Mouse (Mus musculus) limb, embryonic 15.5 days (tissue): ENCODE measurements around the gene Scgb2b12. TPM values are rescaled to one million over a fixed set of nuclear protein-coding genes. Genes with fewer than 3 reads are reported as not detected.
"Not testable (repeated sequence)": the region's sequence is repeated elsewhere in the genome, so short reads cannot be mapped to it uniquely, and the experiment has no call there.

Experiments
- ATAC-seq: fragments of 200-750 bp; cut with Nextera tagmentation; 2 replicates; pipeline ENCODE4 v1.8.0; 2017; ENCODE audit warnings: low read depth, moderate TSS enrichment; ENCODE audit not compliant: insufficient number of reproducible peaks, low FRiP score, low TSS enrichment
- H3K27ac ChIP-seq: fragments of 300-500 bp; sonication (generic); 2 replicates; pipeline ENCODE4 v1.5.1; 2015; ENCODE audit warnings: moderate library complexity, mild to moderate bottlenecking, inconsistent platforms
- H3K27me3 ChIP-seq: fragments of 300-500 bp; sonication (generic); 2 replicates; pipeline ENCODE4 v1.6.1; 2015; ENCODE audit warnings: inconsistent platforms
- H3K36me3 ChIP-seq: fragments of 300-500 bp; sonication (generic); 2 replicates; pipeline ENCODE4 v1.6.1; 2015; ENCODE audit warnings: inconsistent platforms
- H3K4me1 ChIP-seq: fragments of 300-500 bp; sonication (generic); 2 replicates; pipeline ENCODE4 v1.6.1; 2015; ENCODE audit warnings: inconsistent platforms
- H3K4me2 ChIP-seq: fragments of 300-500 bp; sonication (generic); 2 replicates; pipeline ENCODE4 v1.6.1; 2015; ENCODE audit warnings: mild to moderate bottlenecking, inconsistent platforms
- H3K4me3 ChIP-seq: fragments of 300-500 bp; sonication (generic); 2 replicates; pipeline ENCODE4 v1.5.1; 2015; ENCODE audit warnings: mild to moderate bottlenecking, inconsistent platforms
- H3K9ac ChIP-seq: fragments of 300-500 bp; sonication (generic); 2 replicates; pipeline ENCODE4 v1.6.1; 2015; ENCODE audit warnings: inconsistent platforms
- H3K9me3 ChIP-seq: fragments of 300-500 bp; sonication (generic); 2 replicates; pipeline ENCODE4 v1.6.1; 2016; ENCODE audit warnings: inconsistent platforms
- WGBS: fragments of 180-500 bp; shearing (Covaris S2); methylation state at CpG from one replicate; pipeline ENCODE4 v1.1.7; 2015; 5-methylcytosine and 5-hydroxymethylcytosine counted together
- polyA plus RNA-seq: library from polyadenylated mRNA; unstranded; fragments of >200 nt; fragmentation: Nextera tagmentation; extraction: Ambion mirVana; gene quantifications from 2 replicates; pipeline ENCODE4 v1.2.1, GENCODE M21; 2015

Scgb2b12 gene
- not detected in 2 replicates for polyA plus RNA-seq

DNA sequence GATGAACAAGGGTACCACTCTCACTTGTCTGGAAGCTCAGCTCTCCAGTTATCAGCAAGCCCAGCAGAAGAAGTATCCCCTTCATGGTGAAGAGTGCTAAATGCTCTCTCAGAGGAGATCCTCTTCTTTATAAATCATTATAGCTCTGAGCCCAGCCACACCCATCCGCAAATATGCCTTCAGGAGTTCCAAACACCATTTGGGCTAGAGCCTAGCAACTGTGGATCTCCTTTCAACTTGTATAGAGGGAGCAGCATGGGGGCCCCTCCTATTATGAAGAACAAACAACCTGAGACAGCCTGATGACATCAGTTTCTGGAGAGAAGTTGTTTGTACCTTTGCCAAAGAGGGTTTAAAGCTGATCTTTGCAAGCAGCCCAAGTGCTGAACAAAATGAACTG, at the start of gene Scgb2b12:
Gene Scgb2b12, minus strand, starts transcription at position 101 of the 400 bp plus-strand sequence.
- not testable (repeated sequence) for ATAC-seq, H3K4me3 ChIP-seq, H3K36me3 ChIP-seq, H3K27ac ChIP-seq, H3K4me2 ChIP-seq, H3K9ac ChIP-seq, H3K4me1 ChIP-seq, H3K27me3 ChIP-seq, H3K9me3 ChIP-seq
- WGBS, result 91% methylated on average over 1 of the region's 1 CpGs

- H3K4me2 ChIP-seq, H3K27ac ChIP-seq, H3K27me3 ChIP-seq, H3K9ac ChIP-seq, H3K4me3 ChIP-seq, ATAC-seq, H3K4me1 ChIP-seq, H3K9me3 ChIP-seq, H3K36me3 ChIP-seq: not testable (repeated sequence)
- 77% methylated on average over 3 of the region's 3 CpGs for WGBS
Observed at GRCm38 (mm10) chr7:32333882-32334281, 6.8 kb upstream of the Scgb2b12 start, which contains the start of gene Scgb1b12. Scgb1b12 (plus strand) TSS chr7:32334182.

Other genes starting within 250 kb of the Scgb2b12 start
- gene Scgb1b10, start 226.4 kb downstream of the Scgb2b12 start, polyA plus RNA-seq, result not detected in 2 replicates
- gene Scgb2b11, start 116.1 kb downstream of the Scgb2b12 start, polyA plus RNA-seq, result not detected in 2 replicates
- not detected in 2 replicates for gene Scgb1b11, start 104.4 kb downstream of the Scgb2b12 start, polyA plus RNA-seq
- gene Scgb1b12, start 6.9 kb upstream of the Scgb2b12 start, polyA plus RNA-seq, result not detected in 2 replicates
- gene Scgb1b29, start 114.3 kb upstream of the Scgb2b12 start, polyA plus RNA-seq, result not detected in 2 replicates